Mouse (Mus musculus): ENCODE measurements around the gene Tfr2.

DNA sequence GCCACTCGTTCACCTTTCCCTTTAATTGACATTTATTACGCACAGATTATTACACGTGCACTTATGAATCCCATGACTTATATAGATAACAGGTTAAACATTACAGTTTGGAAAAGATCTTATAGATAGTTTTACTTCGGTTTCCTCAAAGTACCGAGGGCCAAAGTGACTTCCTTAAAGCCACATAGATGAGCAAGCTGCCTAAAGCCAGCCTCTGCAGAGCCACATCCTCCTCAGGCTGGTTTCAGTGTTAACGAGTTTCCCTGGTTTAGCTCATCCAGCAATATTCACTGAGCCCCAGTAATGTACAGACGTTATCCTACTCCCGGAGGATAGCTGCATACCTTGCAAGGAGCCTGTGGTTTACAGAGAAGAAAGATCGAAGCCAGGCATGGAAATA, 34.3 kb upstream of the Tfr2 start:
- TF ChIP-seq CTCF (IDR thresholded peaks at IDR 0.05; ENCODE audit: low read depth, low read length): no peak
- no peak for TF ChIP-seq POLR2A (IDR thresholded peaks at IDR 0.05; ENCODE audit: extremely low read depth, insufficient read depth, low read length)
